Mouse (Mus musculus): ENCODE measurements around the gene Uhrf1. TPM values are rescaled to one million over a fixed set of nuclear protein-coding genes. Genes with fewer than 3 reads are reported as not detected.

The Uhrf1 gene
- polyA plus RNA-seq, 1 experiment, result 0.65 TPM

GRCm38 (mm10) chr17:56277567-56277893 is 25.6 kb upstream of the Uhrf1 start:
- H3K27ac ChIP-seq (ENCODE audit: insufficient read depth, low read length), result no peak overlapping the region
- WGBS, result 57% methylated on average over 2 of the region's 2 CpGs
- no peak overlapping the region for H3K4me3 ChIP-seq (replicated peaks; ENCODE audit: insufficient read depth, low read depth, low read length)
- TF ChIP-seq POLR2A (IDR thresholded peaks at IDR 0.05; ENCODE audit: borderline replicate concordance, insufficient read depth, low read length), result no peak
- TF ChIP-seq CTCF (IDR thresholded peaks at IDR 0.05; ENCODE audit: borderline replicate concordance, insufficient read depth, low read depth, low read length), result no peak
- DNase-seq, result no peak
- no peaks in the 10 kb centered on the region for H3K27me3 ChIP-seq (ENCODE audit: control insufficient read depth, insufficient read depth, low read length)
- H3K4me1 ChIP-seq (ENCODE audit: control insufficient read depth, insufficient read depth, low read length), result no peaks in the 10 kb centered on the region

- DNase-seq, result no peak
- Histone ChIP-seq H3K27ac (ENCODE audit: insufficient read depth, low read length) (no peak overlapping the region), H3K4me3 (replicated peaks; ENCODE audit: insufficient read depth, low read depth, low read length) (no peak overlapping the region), H3K27me3 (ENCODE audit: control insufficient read depth, insufficient read depth, low read length) (no peaks in the 10 kb centered on the region), H3K4me1 (ENCODE audit: control insufficient read depth, insufficient read depth, low read length) (no peaks in the 10 kb centered on the region)
- no peak for TF ChIP-seq CTCF (IDR thresholded peaks at IDR 0.05; ENCODE audit: borderline replicate concordance, insufficient read depth, low read depth, low read length)
- no peak for TF ChIP-seq POLR2A (IDR thresholded peaks at IDR 0.05; ENCODE audit: borderline replicate concordance, insufficient read depth, low read length)
- WGBS, result 91% methylated on average over 5 of the region's 5 CpGs
Observed at GRCm38 (mm10) chr17:56278340-56278739, 24.8 kb upstream of the Uhrf1 start.

- Histone ChIP-seq H3K27me3 (ENCODE audit: control insufficient read depth, insufficient read depth, low read length) (no peaks in the 10 kb centered on the region), H3K4me3 (replicated peaks; ENCODE audit: insufficient read depth, low read depth, low read length) (no peak overlapping the region), H3K27ac (ENCODE audit: insufficient read depth, low read length) (no peak overlapping the region), H3K4me1 (ENCODE audit: control insufficient read depth, insufficient read depth, low read length) (no peaks in the 10 kb centered on the region)
- WGBS, result 79% methylated on average over 12 of the region's 12 CpGs
- DNase-seq, result no peak
- TF ChIP-seq CTCF (IDR thresholded peaks at IDR 0.05; ENCODE audit: borderline replicate concordance, insufficient read depth, low read depth, low read length), result no peak
- no peak for TF ChIP-seq POLR2A (IDR thresholded peaks at IDR 0.05; ENCODE audit: borderline replicate concordance, insufficient read depth, low read length)
Observed at GRCm38 (mm10) chr17:56279481-56280155, 23.5 kb upstream of the Uhrf1 start.

GRCm38 (mm10) chr17:56281193-56281592 is 21.9 kb upstream of the Uhrf1 start:
- Histone ChIP-seq H3K27ac (ENCODE audit: insufficient read depth, low read length) (no peak overlapping the region), H3K4me3 (replicated peaks; ENCODE audit: insufficient read depth, low read depth, low read length) (no peak overlapping the region)

GRCm38 (mm10) chr17:56282802-56283201 is 20.3 kb upstream of the Uhrf1 start:
- TF ChIP-seq POLR2A (IDR thresholded peaks at IDR 0.05; ENCODE audit: borderline replicate concordance, insufficient read depth, low read length) (no peak), CTCF (IDR thresholded peaks at IDR 0.05; ENCODE audit: borderline replicate concordance, insufficient read depth, low read depth, low read length) (no peak)
- peak overlapping the region; percentile 73 for H3K27ac ChIP-seq (ENCODE audit: insufficient read depth, low read length)
- 23% methylated on average over 4 of the region's 4 CpGs for WGBS

More at GRCm38 (mm10) chr17:56281193-56281592, 21.9 kb upstream of the Uhrf1 start:
- H3K27me3 ChIP-seq (ENCODE audit: control insufficient read depth, insufficient read depth, low read length), result no peaks in the 10 kb centered on the region
- TF ChIP-seq POLR2A (IDR thresholded peaks at IDR 0.05; ENCODE audit: borderline replicate concordance, insufficient read depth, low read length) (no peak), CTCF (IDR thresholded peaks at IDR 0.05; ENCODE audit: borderline replicate concordance, insufficient read depth, low read depth, low read length) (no peak)
- WGBS, result 88% methylated on average over 12 of the region's 12 CpGs
- DNase-seq, result no peak
- no peaks in the 10 kb centered on the region for H3K4me1 ChIP-seq (ENCODE audit: control insufficient read depth, insufficient read depth, low read length)

GRCm38 (mm10) chr17:56283316-56283715 is 19.8 kb upstream of the Uhrf1 start:
- Histone ChIP-seq H3K4me1 (ENCODE audit: control insufficient read depth, insufficient read depth, low read length) (no peaks in the 10 kb centered on the region), H3K27me3 (ENCODE audit: control insufficient read depth, insufficient read depth, low read length) (no peaks in the 10 kb centered on the region), H3K4me3 (replicated peaks; ENCODE audit: insufficient read depth, low read depth, low read length) (no peak overlapping the region), H3K27ac (ENCODE audit: insufficient read depth, low read length) (peak overlapping the region; percentile 73)
- 56% methylated on average over 8 of the region's 8 CpGs for WGBS
- TF ChIP-seq POLR2A (IDR thresholded peaks at IDR 0.05; ENCODE audit: borderline replicate concordance, insufficient read depth, low read length) (no peak), CTCF (IDR thresholded peaks at IDR 0.05; ENCODE audit: borderline replicate concordance, insufficient read depth, low read depth, low read length) (no peak)
- no peak for DNase-seq

More at GRCm38 (mm10) chr17:56282802-56283201, 20.3 kb upstream of the Uhrf1 start:
- Histone ChIP-seq H3K4me3 (replicated peaks; ENCODE audit: insufficient read depth, low read depth, low read length) (no peak overlapping the region), H3K27me3 (ENCODE audit: control insufficient read depth, insufficient read depth, low read length) (no peaks in the 10 kb centered on the region), H3K4me1 (ENCODE audit: control insufficient read depth, insufficient read depth, low read length) (no peaks in the 10 kb centered on the region)
- DNase-seq, result no peak

- WGBS, result 92% methylated on average over 11 of the region's 11 CpGs
- Histone ChIP-seq H3K4me3 (replicated peaks; ENCODE audit: insufficient read depth, low read depth, low read length) (no peak overlapping the region), H3K27ac (ENCODE audit: insufficient read depth, low read length) (no peak overlapping the region), H3K27me3 (ENCODE audit: control insufficient read depth, insufficient read depth, low read length) (no peaks in the 10 kb centered on the region), H3K4me1 (ENCODE audit: control insufficient read depth, insufficient read depth, low read length) (no peaks in the 10 kb centered on the region)
- no peak for TF ChIP-seq CTCF (IDR thresholded peaks at IDR 0.05; ENCODE audit: borderline replicate concordance, insufficient read depth, low read depth, low read length)
- TF ChIP-seq POLR2A (IDR thresholded peaks at IDR 0.05; ENCODE audit: borderline replicate concordance, insufficient read depth, low read length), result no peak
- DNase-seq, result no peak
Observed at GRCm38 (mm10) chr17:56285995-56286394, 17.1 kb upstream of the Uhrf1 start.

GRCm38 (mm10) chr17:56287830-56288229 is 15.3 kb upstream of the Uhrf1 start:
- Histone ChIP-seq H3K27ac (ENCODE audit: insufficient read depth, low read length) (peak overlapping the region; percentile 66; the same call in 1 of the 2 replicates), H3K4me3 (replicated peaks; ENCODE audit: insufficient read depth, low read depth, low read length) (no peak overlapping the region), H3K4me1 (ENCODE audit: control insufficient read depth, insufficient read depth, low read length) (peaks cover 5% of the 10 kb centered on the region), H3K27me3 (ENCODE audit: control insufficient read depth, insufficient read depth, low read length) (no peaks in the 10 kb centered on the region)
- 78% methylated on average over 3 of the region's 3 CpGs for WGBS
- no peak for DNase-seq
- no peak for TF ChIP-seq POLR2A (IDR thresholded peaks at IDR 0.05; ENCODE audit: borderline replicate concordance, insufficient read depth, low read length)
- no peak for TF ChIP-seq CTCF (IDR thresholded peaks at IDR 0.05; ENCODE audit: borderline replicate concordance, insufficient read depth, low read depth, low read length)

Data from cerebellum, adult 2 months (tissue).